Mouse (Mus musculus) heart, adult 8-10 months (tissue): ENCODE measurements around the gene 9030025P20Rik. TPM values are rescaled to one million over a fixed set of nuclear protein-coding genes. Genes with fewer than 3 reads are reported as not detected.
"Not testable (repeated sequence)": the region's sequence is repeated elsewhere in the genome, so short reads cannot be mapped to it uniquely, and the experiment has no call there.

Experiments used
- DNase-seq: peaks from one replicate; pipeline ENCODE4 v3.0.0; 2022; ENCODE audit warnings: low spot score
- total RNA-seq, 4 experiments: library from RNA; stranded (reverse); gene quantifications; 2 replicates each; pipeline ENCODE4 v1.2.4; 2022

The 9030025P20Rik gene
- total RNA-seq, 4 experiments from 2014 or later: 1.7 to 2.8 (median 2.5) TPM

GRCm38 (mm10) chr17:14990116-14990702 lies 11.9 kb downstream of the 9030025P20Rik start:
- DNase-seq: not testable (repeated sequence)

- DNase-seq: not testable (repeated sequence)
Observed at GRCm38 (mm10) chr17:14992522-14993138, 14.4 kb downstream of the 9030025P20Rik start.

- DNase-seq: not testable (repeated sequence)
Observed at GRCm38 (mm10) chr17:14993139-14993832, 15.0 kb downstream of the 9030025P20Rik start.

GRCm38 (mm10) chr17:14994140-14994539 lies 15.9 kb downstream of the 9030025P20Rik start:
- DNase-seq: not testable (repeated sequence)

- DNase-seq: not testable (repeated sequence)
Observed at GRCm38 (mm10) chr17:15000047-15000446, 21.8 kb downstream of the 9030025P20Rik start.

- DNase-seq: not testable (repeated sequence)
Observed at GRCm38 (mm10) chr17:15009088-15009487, 30.8 kb downstream of the 9030025P20Rik start.

GRCm38 (mm10) chr17:15009706-15010413 lies 31.6 kb downstream of the 9030025P20Rik start, which contains the start of gene Gm3435:
Gm3435 (plus strand) TSS chr17:15010176.
- not testable (repeated sequence) for DNase-seq

GRCm38 (mm10) chr17:15021503-15022220 lies 43.4 kb downstream of the 9030025P20Rik start:
- peak; percentile 33 for DNase-seq

GRCm38 (mm10) chr17:15023878-15024492 lies 45.7 kb downstream of the 9030025P20Rik start:
- DNase-seq: not testable (repeated sequence)

- not testable (repeated sequence) for DNase-seq
Observed at GRCm38 (mm10) chr17:15024502-15025193, 46.4 kb downstream of the 9030025P20Rik start.

- DNase-seq: not testable (repeated sequence)
Observed at GRCm38 (mm10) chr17:15025513-15025912, 47.2 kb downstream of the 9030025P20Rik start.

GRCm38 (mm10) chr17:15031414-15031813 lies 53.1 kb downstream of the 9030025P20Rik start:
- not testable (repeated sequence) for DNase-seq

GRCm38 (mm10) chr17:15040455-15040854 lies 62.2 kb downstream of the 9030025P20Rik start:
- DNase-seq: not testable (repeated sequence)

Other genes with a start within 250 kb of the 9030025P20Rik start
- gene Wdr27, start 35.3 kb upstream of the 9030025P20Rik start, total RNA-seq: 1 to 10 TPM in 2 of 4 experiments, under 1 TPM in 2; 0.54 to 1.5 (median 1.0) TPM
- gene 1600012H06Rik, start 35.3 kb upstream of the 9030025P20Rik start, total RNA-seq: 10 to 100 TPM; 10.5 to 11.9 (median 11.0) TPM
- 10 to 100 TPM; 45.6 to 49.7 (median 47.5) TPM for gene Phf10, start 17.2 kb upstream of the 9030025P20Rik start, total RNA-seq
- under 1 TPM in 1 of 4 experiments, not detected in 3; 0.75 TPM for gene Gm3417, start 322 bp downstream of the 9030025P20Rik start, total RNA-seq
- gene Gm3435, start 31.7 kb downstream of the 9030025P20Rik start, total RNA-seq: 1 to 10 TPM in 3 of 4 experiments, under 1 TPM in 1; 0.68 to 3.5 (median 2.2) TPM
- 10 to 100 TPM; 21.6 to 33.2 (median 27.0) TPM for gene Ermard, start 62.7 kb downstream of the 9030025P20Rik start, total RNA-seq
- not detected for gene Tcte3, start 63.0 kb downstream of the 9030025P20Rik start, total RNA-seq
- gene Gm3448, start 63.1 kb downstream of the 9030025P20Rik start, total RNA-seq: 1 to 10 TPM in 2 of 4 experiments, under 1 TPM in 2; 0.55 to 1.4 (median 1.1) TPM